Mouse (Mus musculus): ENCODE results near the gene Esp38.
"Not testable (repeated sequence)": the region's sequence is repeated elsewhere in the genome, so short reads cannot be mapped to it uniquely, and the experiment has no call there.

Gene Esp38

GRCm38 (mm10) chr17:39950220-39950619, at the start of gene Esp38:
Esp38 (plus strand) TSS chr17:39950520.
- no peak for DNase-seq

GRCm38 (mm10) chr17:39902928-39903545, 47.3 kb upstream of the Esp38 start:
- not testable (repeated sequence) for DNase-seq
